Mouse (Mus musculus) heart, adult 2 months (tissue): ENCODE measurements around the gene Vldlr. TPM values are rescaled to one million over a fixed set of nuclear protein-coding genes. Genes with fewer than 3 reads are reported as not detected.

Experiments used
- DNase-seq, 2 experiments: peaks; one replicate each; pipeline ENCODE4 v3.0.0; 2021
- H3K27ac ChIP-seq: fragments of 200-600 bp; 2 replicates; pipeline ENCODE4 v1.8.1; 2022
- H3K27me3 ChIP-seq: fragments of 200-500 bp; 2 replicates; pipeline ENCODE4 v1.6.1; 2012; ENCODE audit warnings: mild to moderate bottlenecking, low read length, inconsistent platforms, mixed read lengths; ENCODE audit not compliant: control insufficient read depth, insufficient read depth
- H3K36me3 ChIP-seq: fragments of 200-500 bp; 2 replicates; pipeline ENCODE4 v1.6.1; 2012; ENCODE audit warnings: low read length, inconsistent platforms; ENCODE audit not compliant: control insufficient read depth, insufficient read depth
- H3K4me1 ChIP-seq: fragments of 200-500 bp; 2 replicates; pipeline ENCODE4 v1.6.1; 2011; ENCODE audit warnings: low read length; ENCODE audit not compliant: control insufficient read depth, insufficient read depth
- H3K4me3 ChIP-seq: fragments of 200-600 bp; 2 replicates; pipeline ENCODE4 v1.8.1; 2022
- H3K79me2 ChIP-seq: fragments of 200-500 bp; replicated peaks from 2 replicates; pipeline ENCODE4 v1.6.1; 2012; ENCODE audit warnings: mild to moderate bottlenecking, inconsistent platforms, low read length, moderate library complexity, mixed read lengths; ENCODE audit not compliant: control insufficient read depth, insufficient read depth
- H3K9ac ChIP-seq: fragments of 200-500 bp; 2 replicates; pipeline ENCODE4 v1.6.1; 2012; ENCODE audit warnings: low read depth, mild to moderate bottlenecking, control low read depth, inconsistent platforms, low read length, mixed read lengths
- CTCF ChIP-seq: fragments of 200-600 bp; IDR thresholded peaks from 2 replicates; pipeline ENCODE4 v1.8.1; 2022; ENCODE audit warnings: antibody characterized with exemption, mild to moderate bottlenecking, moderate library complexity
- EP300 ChIP-seq: fragments of 200-500 bp; IDR thresholded peaks from 2 replicates; pipeline ENCODE4 v1.6.1; 2011; ENCODE audit warnings: low read depth, low read length, control low read depth; ENCODE audit not compliant: insufficient read depth
- POLR2A ChIP-seq: fragments of 200-500 bp; IDR thresholded peaks from 2 replicates; pipeline ENCODE4 v1.6.1; 2011; ENCODE audit warnings: mild to moderate bottlenecking, low read depth, low read length, control low read depth; ENCODE audit not compliant: insufficient read depth
- WGBS: fragments of 180-500 bp; shearing (Covaris S2); methylation state at CpG from one replicate; pipeline ENCODE4 v1.1.7; 2018; 5-methylcytosine and 5-hydroxymethylcytosine counted together
- intact Hi-C: fragments of 180-260 bp; cut with DNase I; formaldehyde crosslinking; loops from one replicate; pipeline ENCODE4 v1.15.1; 2025
- long read RNA-seq: library from polyadenylated mRNA; stranded (forward); transcript quantifications from one replicate; pipeline ENCODE4 v2.0.0, GENCODE M21; 2021
- polyA plus RNA-seq: library from polyadenylated mRNA; depleted of rRNA; stranded (reverse); fragments of >200 nt; gene quantifications from 2 replicates; pipeline ENCODE4 v1.2.3, GENCODE M21; 2012; rRNA removed
- total RNA-seq, 2 experiments: library from RNA; stranded (reverse); gene quantifications; 2 replicates each; pipeline ENCODE4 v1.2.3; 2021

Vldlr gene
- total RNA-seq = 100 to 1,000 TPM; 211 to 261 TPM
- polyA plus RNA-seq = 72.6 and 125 TPM in 2 replicates
- long read RNA-seq, full-length matches to known transcripts = 33 of 92 reads
- long read RNA-seq, partial matches to known transcripts = 16 of 92 reads
- long read RNA-seq, other reads (novel, unspliced or antisense) = 43 of 92 reads

DNA sequence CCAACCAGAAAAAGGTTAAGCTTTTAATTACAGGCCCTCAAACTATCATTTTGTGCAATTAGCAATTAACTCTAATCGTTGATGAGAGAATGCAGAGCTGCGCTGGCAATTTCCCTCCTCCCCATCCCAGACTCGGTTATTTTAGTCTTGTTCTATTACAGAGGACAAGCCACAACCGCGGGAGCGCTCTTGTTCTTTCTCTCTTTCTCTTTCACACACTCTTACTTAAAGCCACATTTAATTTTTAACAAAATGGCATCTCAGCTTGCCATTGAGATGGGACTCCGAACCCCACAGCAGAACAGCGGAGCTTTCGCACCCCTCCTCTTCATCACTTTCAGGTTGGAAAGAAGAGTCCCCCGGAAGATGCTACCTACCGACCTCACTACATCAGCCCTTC lies at the start of gene Vldlr:
TSS of gene Vldlr (plus strand) at position 167 of the 400 bp plus-strand sequence.
- Histone ChIP-seq H3K9ac (peak within 1 kb of the TSS; percentile 77), H3K79me2 (no peaks in the 10 kb centered on the region), H3K27ac (peak within 1 kb of the TSS; percentile 87), H3K36me3 (peaks cover 6% of the 10 kb centered on the region), H3K4me3 (peak within 1 kb of the TSS; percentile 67), H3K4me1 (peaks cover 2% of the 10 kb centered on the region; the same call in 1 of the 2 replicates), H3K27me3 (no peaks in the 10 kb centered on the region)
- intact Hi-C loops = loop anchor here (5.0 to 10.0 kb wide), 3 partner anchors 114 to 198 kb away; no protein-coding TSS in a partner anchor
- WGBS = 5% methylated on average over 11 of the region's 11 CpGs
- no peak for DNase-seq
- TF ChIP-seq EP300 (no peak), CTCF (no peak), POLR2A (no peak)

DNA sequence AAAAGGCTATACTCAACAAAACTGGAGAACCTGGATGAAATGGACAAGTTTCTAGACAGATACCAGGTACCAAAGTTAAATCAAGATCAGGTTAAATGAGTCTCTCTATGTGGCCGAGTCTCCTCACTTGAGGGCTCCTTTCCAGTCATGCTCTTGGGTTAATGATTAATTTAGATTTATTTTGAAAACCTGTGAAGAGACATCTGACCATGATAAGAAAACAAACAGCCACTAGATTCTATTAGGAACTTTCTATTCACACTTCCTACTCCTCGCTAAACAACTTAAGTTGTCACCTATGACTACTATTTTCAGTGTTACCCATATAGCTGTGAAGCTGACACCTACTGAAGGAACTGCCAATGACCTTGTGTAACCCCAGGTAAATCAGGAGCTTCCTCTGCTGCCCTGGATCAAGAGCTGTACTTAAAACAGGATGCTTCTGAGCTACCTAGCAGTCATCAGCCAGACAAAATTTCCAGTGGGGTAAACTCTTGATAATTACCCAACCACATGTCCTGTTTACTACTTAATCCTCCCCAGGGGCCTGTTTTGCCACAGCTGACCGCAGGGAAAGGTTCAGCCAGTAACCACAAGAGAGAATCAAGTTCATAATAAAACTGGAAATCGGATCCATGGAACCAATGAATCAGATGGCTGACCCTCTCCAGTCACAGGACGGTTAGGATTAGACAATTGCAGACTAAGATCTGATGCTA lies 48.5 kb upstream of the Vldlr start:
- WGBS = 70% methylated on average over 5 of the region's 5 CpGs
- no peaks in the 10 kb centered on the region; the same call in 1 of the 2 replicates for H3K4me1 ChIP-seq
- H3K36me3 ChIP-seq = no peaks in the 10 kb centered on the region
- no peak for TF ChIP-seq CTCF
- no peak for TF ChIP-seq EP300
- H3K4me3 ChIP-seq = no peak overlapping the region
- H3K27ac ChIP-seq = no peak overlapping the region
- DNase-seq = no peak
- intact Hi-C loops = no loop called here
- no peak overlapping the region for H3K9ac ChIP-seq
- no peaks in the 10 kb centered on the region for H3K27me3 ChIP-seq
- no peaks in the 10 kb centered on the region for H3K79me2 ChIP-seq

DNA sequence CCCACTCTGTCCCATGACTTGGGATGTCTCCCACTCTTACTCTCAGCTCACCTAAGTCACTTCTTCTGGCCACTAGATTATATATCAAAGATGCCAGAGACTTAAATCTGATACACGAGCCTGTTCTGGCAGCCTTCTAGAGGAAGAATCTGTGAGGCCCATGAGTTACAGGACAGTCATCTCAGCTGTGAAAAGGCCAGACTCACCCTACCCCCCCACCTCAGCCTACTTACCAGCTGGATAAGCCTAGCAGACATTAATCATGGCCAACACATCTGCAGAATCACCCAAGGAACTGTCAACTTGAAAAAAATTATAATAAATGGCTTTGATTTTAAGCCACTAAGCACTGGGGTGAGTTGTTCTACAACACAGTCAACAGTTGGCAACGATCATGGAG lies 42.4 kb upstream of the Vldlr start:
- H3K4me1 ChIP-seq = peaks cover 1% of the 10 kb centered on the region; the same call in 1 of the 2 replicates
- H3K27ac ChIP-seq = no peak overlapping the region
- H3K79me2 ChIP-seq = no peaks in the 10 kb centered on the region
- TF ChIP-seq POLR2A = no peak
- intact Hi-C loops = no loop called here
- no peak for DNase-seq
- H3K36me3 ChIP-seq = peaks cover 11% of the 10 kb centered on the region
- 75% methylated on average over 2 of the region's 2 CpGs for WGBS
- no peaks in the 10 kb centered on the region for H3K27me3 ChIP-seq
- no peak overlapping the region for H3K9ac ChIP-seq
- no peak overlapping the region for H3K4me3 ChIP-seq

GRCm38 (mm10) chr19:27175617-27176016 lies 40.7 kb upstream of the Vldlr start:
- H3K79me2 ChIP-seq = no peaks in the 10 kb centered on the region
- no peak overlapping the region for H3K4me3 ChIP-seq
- intact Hi-C loops = loop anchor here (1.0 to 5.0 kb wide), 2 partner anchors 75 to 137 kb away; no protein-coding TSS in a partner anchor
- peaks cover 1% of the 10 kb centered on the region; the same call in 1 of the 2 replicates for H3K4me1 ChIP-seq
- TF ChIP-seq EP300 (peak; percentile 73; the same call in 1 of the 2 replicates), CTCF (no peak)
- H3K27ac ChIP-seq = peak overlapping the region; percentile 88
- peaks cover 11% of the 10 kb centered on the region for H3K36me3 ChIP-seq
- H3K9ac ChIP-seq = no peak overlapping the region
- peak in 1 of 2 experiments; percentile 55 for DNase-seq
- 62% methylated on average over 1 of the region's 1 CpGs for WGBS
- H3K27me3 ChIP-seq = no peaks in the 10 kb centered on the region

DNA sequence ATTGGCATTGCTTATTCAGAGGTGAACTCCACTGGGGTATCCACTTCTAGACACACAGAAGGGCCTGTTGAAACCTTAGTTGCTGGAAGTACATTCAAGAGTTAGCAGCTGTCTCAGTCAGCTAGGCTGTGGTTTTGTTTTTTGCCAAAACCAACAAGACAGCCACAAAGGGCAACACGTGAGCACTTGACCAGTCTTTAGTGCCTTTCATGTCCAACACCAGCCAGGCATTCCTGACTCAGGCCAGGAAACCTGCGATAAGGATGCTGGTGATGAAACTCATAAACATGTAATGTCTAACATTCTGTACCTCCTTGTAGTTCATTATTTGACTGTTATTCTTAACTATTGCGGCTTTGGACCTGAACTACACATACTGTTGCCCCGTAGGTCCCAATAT lies 39.7 kb upstream of the Vldlr start:
- DNase-seq = peak in 1 of 2 experiments; percentile 58
- peak overlapping the region; percentile 88 for H3K27ac ChIP-seq
- 58% methylated on average over 4 of the region's 4 CpGs for WGBS
- H3K79me2 ChIP-seq = no peaks in the 10 kb centered on the region
- peaks cover 11% of the 10 kb centered on the region for H3K36me3 ChIP-seq
- no peak overlapping the region for H3K9ac ChIP-seq
- intact Hi-C loops = loop anchor here (1.0 to 5.0 kb wide), 2 partner anchors 76 to 136 kb away; no protein-coding TSS in a partner anchor
- TF ChIP-seq EP300 (peak; percentile 94), POLR2A (no peak), CTCF (no peak)
- no peaks in the 10 kb centered on the region for H3K27me3 ChIP-seq
- H3K4me3 ChIP-seq = no peak overlapping the region
- peaks cover 1% of the 10 kb centered on the region; the same call in 1 of the 2 replicates for H3K4me1 ChIP-seq

- H3K27ac ChIP-seq = peak overlapping the region; percentile 88
- 58% methylated on average over 5 of the region's 5 CpGs for WGBS
Observed at GRCm38 (mm10) chr19:27178195-27178807, 38.0 kb upstream of the Vldlr start.

More at GRCm38 (mm10) chr19:27178195-27178807, 38.0 kb upstream of the Vldlr start:
- no peaks in the 10 kb centered on the region for H3K27me3 ChIP-seq
- H3K4me1 ChIP-seq = peaks cover 1% of the 10 kb centered on the region; the same call in 1 of the 2 replicates
- TF ChIP-seq POLR2A (no peak), CTCF (no peak), EP300 (no peak)
- peaks cover 11% of the 10 kb centered on the region for H3K36me3 ChIP-seq
- intact Hi-C loops = loop anchor here (2.0 to 5.0 kb wide), 2 partner anchors 32 to 134 kb away; no protein-coding TSS in a partner anchor
- H3K9ac ChIP-seq = no peak overlapping the region
- no peaks in the 10 kb centered on the region for H3K79me2 ChIP-seq
- no peak overlapping the region for H3K4me3 ChIP-seq
- DNase-seq = peak in 1 of 2 experiments; percentile 43
